Mouse (Mus musculus) cortical plate, adult 2 months (tissue): ENCODE measurements around the gene Tmem114.

Experiments used
- CTCF ChIP-seq: fragments of 200-500 bp; IDR thresholded peaks from 2 replicates; pipeline ENCODE4 v1.5.1; 2011; ENCODE audit warnings: mild to moderate bottlenecking, control low read depth, low read length; ENCODE audit not compliant: insufficient read depth; ENCODE audit errors: extremely low read depth
- POLR2A ChIP-seq: fragments of 200-500 bp; IDR thresholded peaks from 2 replicates; pipeline ENCODE4 v1.6.1; 2011; ENCODE audit warnings: mild to moderate bottlenecking, low read length, control low read depth; ENCODE audit not compliant: insufficient read depth; ENCODE audit errors: extremely low read depth

GRCm38 (mm10) chr16:8415996-8416395 is 8.9 kb downstream of the Tmem114 start:
- no peak for TF ChIP-seq CTCF
- no peak for TF ChIP-seq POLR2A
